ENCODE assay signal across 24 mouse cellular contexts in the genomic region with DNA sequence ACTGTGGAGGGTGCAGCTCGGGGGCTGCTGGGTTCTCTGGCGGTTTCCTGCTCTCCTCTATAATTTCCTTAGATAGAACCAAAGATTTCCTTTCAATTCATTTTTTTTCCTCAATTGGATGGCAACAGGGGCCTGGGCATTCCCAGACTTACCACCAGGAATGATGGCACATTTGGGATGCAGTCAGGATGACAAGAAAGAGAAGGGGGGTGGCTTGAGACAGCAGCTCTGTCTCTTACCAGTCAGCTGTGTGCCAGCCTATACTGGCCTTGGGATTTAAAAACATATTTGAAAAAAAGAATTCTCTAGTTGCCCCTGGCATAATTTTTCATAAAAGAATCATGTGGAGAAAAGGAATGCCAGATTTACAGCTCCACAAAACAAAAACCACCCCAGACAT.
"Had no signal": no experiment of that assay in that cellular context is flagged by ENCODE, and none has a peak within 500 bp of the region (broad histone marks: within the 10 kb centered on the region; RNA-seq: fewer than 3 reads in every experiment).

No protein-coding gene starts in this region.

- DNase-seq: kidney, postnatal 14 days; kidney, postnatal 4 days; layer of hippocampus, postnatal 36 days; liver; lung, adult 18-20 months; lung, postnatal 10 days; lung, postnatal 36 days; right cerebral cortex, adult 18-20 months; right cerebral cortex, postnatal 14 days; right cerebral cortex, postnatal 4 days; thymus, adult 2 months; thymus, postnatal 14 days; thymus, postnatal 4 days had no signal

- H3K4me3 ChIP-seq: limb, embryonic 10.5 days; limb, embryonic 13.5 days; liver, embryonic 12.5 days; liver, embryonic 15.5 days; lung, embryonic 15.5 days; megakaryocyte, embryonic 14.5 days; midbrain, embryonic 12.5 days; midbrain, embryonic 15.5 days; neural tube, embryonic 12.5 days; neural tube, embryonic 15.5 days had no signal

- H3K27ac ChIP-seq: limb, embryonic 10.5 days; limb, embryonic 13.5 days; liver, embryonic 12.5 days; liver, embryonic 15.5 days; lung, embryonic 15.5 days; midbrain, embryonic 12.5 days; midbrain, embryonic 15.5 days; neural tube, embryonic 12.5 days; neural tube, embryonic 15.5 days; stomach, postnatal 0 days had no signal

- H3K36me3 ChIP-seq: liver, embryonic 12.5 days; midbrain, embryonic 12.5 days; midbrain, embryonic 15.5 days; neural tube, embryonic 15.5 days had no signal

- H3K4me1 ChIP-seq: liver, embryonic 12.5 days; liver, embryonic 15.5 days; megakaryocyte, embryonic 14.5 days had no signal

- H3K9me3 ChIP-seq: limb, embryonic 10.5 days; limb, embryonic 13.5 days; liver, embryonic 12.5 days; liver, embryonic 15.5 days; lung, embryonic 15.5 days; megakaryocyte, embryonic 14.5 days; midbrain, embryonic 12.5 days; midbrain, embryonic 15.5 days; neural tube, embryonic 12.5 days; neural tube, embryonic 15.5 days had no signal

- ATAC-seq: liver, embryonic 12.5 days; midbrain, embryonic 15.5 days had no signal

- H3K4me2 ChIP-seq: limb, embryonic 13.5 days; liver, embryonic 12.5 days; liver, embryonic 15.5 days; lung, embryonic 15.5 days; midbrain, embryonic 12.5 days; midbrain, embryonic 15.5 days; neural tube, embryonic 12.5 days; neural tube, embryonic 15.5 days had no signal

- H3K9ac ChIP-seq: limb, embryonic 13.5 days; liver, embryonic 12.5 days; liver, embryonic 15.5 days; lung, embryonic 15.5 days; midbrain, embryonic 12.5 days; midbrain, embryonic 15.5 days; neural tube, embryonic 12.5 days; neural tube, embryonic 15.5 days had no signal

- H3K27me3 ChIP-seq: limb, embryonic 13.5 days; liver, embryonic 12.5 days; liver, embryonic 15.5 days; lung, embryonic 15.5 days; megakaryocyte, embryonic 14.5 days; midbrain, embryonic 12.5 days; midbrain, embryonic 15.5 days; neural tube, embryonic 12.5 days; neural tube, embryonic 15.5 days had no signal
